Mouse (Mus musculus) CH12.LX (cell line): Measurements from ENCODE around the gene Zbtb41. TPM values are rescaled to one million over a fixed set of nuclear protein-coding genes. Genes with fewer than 3 reads are reported as not detected.

Experiments
- DNase-seq: peaks from one replicate; pipeline ENCODE4 v3.0.0-alpha.2; 2013; ENCODE audit errors: extremely low read depth
- H3K27ac ChIP-seq: 2 replicates; pipeline ENCODE4 v1.5.1; 2012; ENCODE audit warnings: low read depth, mild to moderate bottlenecking, control low read depth, moderate library complexity; ENCODE audit not compliant: insufficient read depth
- H3K27me3 ChIP-seq: replicated peaks from 2 replicates; pipeline ENCODE3; 2012; ENCODE audit warnings: inconsistent platforms
- H3K36me3 ChIP-seq, 2 experiments: replicated peaks in 1 of 2; 2 replicates each; pipeline versions ENCODE3 to v1.6.1; 2012; ENCODE audit warnings: inconsistent platforms in 1 of 2, low read length in 1 of 2, mild to moderate bottlenecking in 1 of 2, mixed read lengths in 1 of 2, moderate library complexity in 1 of 2; ENCODE audit not compliant: control insufficient read depth in 1 of 2, insufficient read depth in 1 of 2
- H3K4me1 ChIP-seq, 2 experiments: 2 replicates each; pipeline ENCODE4 v1.6.1; 2012; ENCODE audit warnings: inconsistent platforms in 1 of 2, moderate library complexity in 1 of 2; ENCODE audit not compliant: insufficient read depth in 2 of 2, control insufficient read depth in 1 of 2
- H3K4me2 ChIP-seq: 2 replicates; pipeline ENCODE4 v1.6.1; 2012; ENCODE audit warnings: low read depth, mild to moderate bottlenecking, control low read depth; ENCODE audit not compliant: poor library complexity, insufficient read depth, severe bottlenecking
- H3K4me3 ChIP-seq, 3 experiments: fragments of 150-350 bp in 1 of 3; sonication (generic) in 1 of 3; replicated peaks in 1 of 3; 2 replicates each; pipeline versions ENCODE3 to v1.5.1; 2011 to 2012; ENCODE audit warnings: low read depth in 2 of 3, low read length in 2 of 3, mild to moderate bottlenecking in 2 of 3, moderate library complexity in 2 of 3, control low read depth in 1 of 3, improper control_type of control experiment in 1 of 3, inconsistent platforms in 1 of 3, mixed read lengths in 1 of 3; ENCODE audit not compliant: poor library complexity in 1 of 3
- H3K79me2 ChIP-seq: replicated peaks from 2 replicates; pipeline ENCODE4 v1.6.1; 2012; ENCODE audit warnings: mild to moderate bottlenecking, moderate library complexity; ENCODE audit not compliant: control insufficient read depth, poor library complexity, insufficient read depth, severe bottlenecking; ENCODE audit errors: extremely low read depth
- H3K9ac ChIP-seq: 2 replicates; pipeline ENCODE4 v1.6.1; 2012; ENCODE audit warnings: low read depth, mild to moderate bottlenecking, control low read depth, moderate library complexity; ENCODE audit not compliant: insufficient read depth
- H3K9me3 ChIP-seq: replicated peaks from 2 replicates; pipeline ENCODE3; 2012; ENCODE audit warnings: low read length, inconsistent platforms, mixed read lengths
- CHD1 ChIP-seq: IDR thresholded peaks from 2 replicates; pipeline ENCODE4 v1.6.1; 2012; ENCODE audit warnings: low read depth, low read length, improper control_type of control experiment, inconsistent platforms
- EP300 ChIP-seq: IDR thresholded peaks from 2 replicates; pipeline ENCODE4 v1.6.1; 2011; ENCODE audit warnings: low read length, improper control_type of control experiment
- GABPA ChIP-seq: IDR thresholded peaks from 2 replicates; pipeline ENCODE4 v1.6.1; 2012; ENCODE audit warnings: low read depth, low read length, improper control_type of control experiment, inconsistent platforms; ENCODE audit not compliant: insufficient replicate concordance
- MYC ChIP-seq: IDR thresholded peaks from 2 replicates; pipeline ENCODE4 v1.6.1; 2011; ENCODE audit warnings: low read depth, mild to moderate bottlenecking, improper control_type of control experiment, low read length
- NELFE ChIP-seq: IDR thresholded peaks from 2 replicates; pipeline ENCODE4 v1.6.1; 2011; ENCODE audit warnings: low read depth, low read length, improper control_type of control experiment
- PAX5 ChIP-seq: IDR thresholded peaks from 2 replicates; pipeline ENCODE4 v1.6.1; 2012; ENCODE audit warnings: low read length, inconsistent platforms, mixed read lengths
- POLR2A ChIP-seq: IDR thresholded peaks from 2 replicates; pipeline ENCODE4 v1.6.1; 2011; ENCODE audit warnings: low read depth, mild to moderate bottlenecking, improper control_type of control experiment, low read length
- USF2 ChIP-seq: conservative IDR thresholded peaks from 2 replicates; pipeline ENCODE4 v1.6.1; 2011; ENCODE audit warnings: low read depth, low read length, improper control_type of control experiment
- ZKSCAN1 ChIP-seq: IDR thresholded peaks from 2 replicates; pipeline ENCODE4 v1.6.1; 2012; ENCODE audit warnings: low read depth, inconsistent platforms, low read length, improper control_type of control experiment, borderline replicate concordance
- dilution Hi-C: fragments of 300-500 bp; cut with MboI; formaldehyde crosslinking; loops from 2 replicates; pipeline ENCODE4 v1.14.3; 2020; ENCODE audit warnings: low sequenced_read_pairs; ENCODE audit not compliant: extremely low pct_unique_long_range_greater_than_20kb, extremely low pct_ligation_motif_present
- in situ Hi-C: fragments of 300-500 bp; cut with MboI; formaldehyde crosslinking; loops from 3 replicates; pipeline ENCODE4 v1.14.3; 2019; ENCODE audit warnings: low sequenced_read_pairs, low pct_ligation_motif_present, low pct_unique_long_range_greater_than_20kb, mixed read lengths
- polyA plus RNA-seq: library from polyadenylated mRNA; unstranded; fragments of >175 nt; gene quantifications from 2 replicates; pipeline ENCODE4 v1.2.1, GENCODE M21; 2012; ENCODE audit warnings: low read depth; ENCODE audit not compliant: insufficient read length
- total RNA-seq, 2 experiments: library from RNA; depleted of rRNA; stranded (reverse); fragments of 300-350 nt in 1 of 2; fragments of >200 nt in 1 of 2; gene quantifications; 2 replicates each; pipeline ENCODE4 v1.2.3; 2012 to 2014

Zbtb41 gene
- total and polyA plus RNA-seq, 3 experiments: 4.8 to 7.3 (median 7.0) TPM

DNA sequence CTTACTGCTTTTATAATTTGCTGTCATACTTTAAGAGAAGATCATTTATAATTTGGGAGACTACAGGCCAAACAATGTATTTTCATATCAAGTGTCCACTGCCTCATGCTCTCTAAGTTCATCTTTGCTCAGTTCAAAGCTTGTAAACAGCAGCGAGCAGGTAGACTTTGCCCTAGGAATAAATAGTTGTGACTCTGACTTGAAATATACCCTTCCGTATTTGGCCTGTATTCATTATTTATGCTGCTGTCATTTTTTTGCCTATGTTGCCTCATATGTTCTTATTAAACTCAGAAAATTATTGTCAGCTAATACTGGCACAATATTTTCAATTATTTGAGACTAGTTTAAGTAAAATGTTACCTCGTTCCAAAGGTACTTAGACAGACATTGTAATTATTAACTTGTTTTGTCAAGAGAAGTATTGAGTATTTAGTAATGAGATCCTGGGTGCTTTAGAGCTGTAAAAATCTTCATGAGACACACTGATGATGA, 79.2 kb downstream of the Zbtb41 start, which contains the start of gene F13b:
Gene F13b (plus strand): TSS at position 445 of the 495 bp plus-strand sequence.
- Histone ChIP-seq H3K27ac (no peak within 1 kb of the TSS), H3K9ac (no peak within 1 kb of the TSS), H3K36me3 (peaks cover 0 to 4% of the 10 kb centered on the region in 2 experiments), H3K4me2 (no peak within 1 kb of the TSS), H3K79me2 (no peaks in the 10 kb centered on the region), H3K9me3 (no peaks in the 10 kb centered on the region), H3K4me3 (no peak within 1 kb of the TSS), H3K4me1 (no peaks in the 10 kb centered on the region), H3K27me3 (no peaks in the 10 kb centered on the region)
- in situ Hi-C loops: no loop called here
- no peak for DNase-seq
- TF ChIP-seq EP300 (no peak), CHD1 (no peak), POLR2A (no peak), ZKSCAN1 (no peak), USF2 (no peak), PAX5 (no peak), GABPA (no peak), NELFE (no peak), MYC (no peak)
- dilution Hi-C loops: no loop called here

Other genes with a start within 250 kb of the Zbtb41 start
- gene Crb1, start 45.2 kb upstream of the Zbtb41 start, total RNA-seq (2012; rRNA removed): 0.25 and 0.29 TPM in 2 replicates
- 0.12 and 0.16 TPM in 2 replicates for gene Crb1, start 45.2 kb upstream of the Zbtb41 start, total RNA-seq (2014; rRNA removed)
- gene Crb1, start 45.2 kb upstream of the Zbtb41 start, polyA plus RNA-seq: 0.10 and 0.15 TPM in 2 replicates
- gene Aspm, start 32.5 kb downstream of the Zbtb41 start, total RNA-seq (2012; rRNA removed): 19.6 and 20.6 TPM in 2 replicates
- 19.5 and 20.2 TPM in 2 replicates for gene Aspm, start 32.5 kb downstream of the Zbtb41 start, total RNA-seq (2014; rRNA removed)
- 18.3 and 19.6 TPM in 2 replicates for gene Aspm, start 32.5 kb downstream of the Zbtb41 start, polyA plus RNA-seq
- not detected in 2 replicates for gene F13b, start 79.4 kb downstream of the Zbtb41 start, total RNA-seq (2012; rRNA removed)
- not detected in 2 replicates for gene F13b, start 79.4 kb downstream of the Zbtb41 start, total RNA-seq (2014; rRNA removed)
- not detected in 2 replicates for gene F13b, start 79.4 kb downstream of the Zbtb41 start, polyA plus RNA-seq
- not detected in 2 replicates for gene Cfhr1, start 138.0 kb downstream of the Zbtb41 start, total RNA-seq (2012; rRNA removed)
- not detected in 2 replicates for gene Cfhr1, start 138.0 kb downstream of the Zbtb41 start, total RNA-seq (2014; rRNA removed)
- gene Cfhr1, start 138.0 kb downstream of the Zbtb41 start, polyA plus RNA-seq: not detected in 2 replicates